Mouse (Mus musculus) thymus, postnatal 0 days (tissue): ENCODE measurements around the gene Kcnk6. TPM values are rescaled to one million over a fixed set of nuclear protein-coding genes. Genes with fewer than 3 reads are reported as not detected.
"Not testable (repeated sequence)": the region's sequence is repeated elsewhere in the genome, so short reads cannot be mapped to it uniquely, and the experiment has no call there.

Source experiments
- DNase-seq: peaks from one replicate; pipeline ENCODE4 v3.0.0-alpha.2; 2015; ENCODE audit warnings: low spot score
- polyA plus RNA-seq: library from polyadenylated mRNA; unstranded; fragments of >200 nt; fragmentation: Nextera tagmentation; extraction: Ambion mirVana; gene quantifications from 2 replicates; pipeline ENCODE4 v1.2.1, GENCODE M21; 2015

The Kcnk6 gene
- polyA plus RNA-seq, 1 experiment from 2014 or later = 1.2 TPM

- peak; percentile 88 for DNase-seq
Measured at GRCm38 (mm10) chr7:29211415-29212198, 20.7 kb downstream of the Kcnk6 start.

- peak; percentile 12 for DNase-seq
Measured at GRCm38 (mm10) chr7:29211013-29211412, 21.3 kb downstream of the Kcnk6 start.

GRCm38 (mm10) chr7:29202577-29202976 is 29.7 kb downstream of the Kcnk6 start:
- peak; percentile 48 for DNase-seq

GRCm38 (mm10) chr7:29194230-29194629 is 38.1 kb downstream of the Kcnk6 start:
- DNase-seq = not testable (repeated sequence)

- DNase-seq = not testable (repeated sequence)
Measured at GRCm38 (mm10) chr7:29181323-29181722, 51.0 kb downstream of the Kcnk6 start.

GRCm38 (mm10) chr7:29180854-29181236 is 51.5 kb downstream of the Kcnk6 start:
- DNase-seq = no peak

- peak; percentile 99 for DNase-seq
Measured at GRCm38 (mm10) chr7:29180077-29180853, 52.0 kb downstream of the Kcnk6 start, which contains the start of gene Psmd8. Psmd8 (minus strand) TSS chr7:29180701.

- peak; percentile 32 for DNase-seq
Measured at GRCm38 (mm10) chr7:29179323-29179722, 53.0 kb downstream of the Kcnk6 start.

GRCm38 (mm10) chr7:29178106-29178505 is 54.2 kb downstream of the Kcnk6 start:
- peak; percentile 19 for DNase-seq

GRCm38 (mm10) chr7:29172390-29173016 is 59.8 kb downstream of the Kcnk6 start:
- no peak for DNase-seq

Other genes starting within 250 kb of the Kcnk6 start
- 0.16 and 0.19 TPM in 2 replicates for gene Ryr1, start 107.3 kb downstream of the Kcnk6 start, polyA plus RNA-seq
- 2.2 and 3.4 TPM in 2 replicates for gene Rasgrp4, start 97.7 kb downstream of the Kcnk6 start, polyA plus RNA-seq
- 49.7 and 54.4 TPM in 2 replicates for gene Fam98c, start 76.3 kb downstream of the Kcnk6 start, polyA plus RNA-seq
- 0.17 and 0.20 TPM in 2 replicates for gene Ggn, start 62.3 kb downstream of the Kcnk6 start, polyA plus RNA-seq
- 0.23 and 1.4 TPM in 2 replicates for gene Spred3, start 62.1 kb downstream of the Kcnk6 start, polyA plus RNA-seq
- gene Psmd8, start 51.8 kb downstream of the Kcnk6 start, polyA plus RNA-seq = 358 and 374 TPM in 2 replicates
- gene Catsperg1, start 18.5 kb downstream of the Kcnk6 start, polyA plus RNA-seq = 0.27 and 0.35 TPM in 2 replicates
- gene Yif1b, start 5.8 kb upstream of the Kcnk6 start, polyA plus RNA-seq = 76.4 and 79.3 TPM in 2 replicates
- 7.8 and 9.6 TPM in 2 replicates for gene 2200002D01Rik, start 16.0 kb upstream of the Kcnk6 start, polyA plus RNA-seq
- gene Spint2, start 49.4 kb upstream of the Kcnk6 start, polyA plus RNA-seq = 571 and 608 TPM in 2 replicates
- 3.1 and 3.4 TPM in 2 replicates for gene Ppp1r14a, start 56.8 kb upstream of the Kcnk6 start, polyA plus RNA-seq
- gene Dpf1, start 71.4 kb upstream of the Kcnk6 start, polyA plus RNA-seq = 3.0 and 3.5 TPM in 2 replicates